Mouse (Mus musculus): ENCODE data around the gene Atoh8.

The Atoh8 gene

GRCm38 (mm10) chr6:72190577-72190976 lies 44.8 kb downstream of the Atoh8 start:
- no peak for DNase-seq (ENCODE audit: low spot score)

GRCm38 (mm10) chr6:72190120-72190519 lies 45.3 kb downstream of the Atoh8 start:
- DNase-seq (ENCODE audit: low spot score) = no peak

GRCm38 (mm10) chr6:72189061-72189863 lies 46.1 kb downstream of the Atoh8 start:
- peak; percentile 46 for DNase-seq (ENCODE audit: low spot score)

GRCm38 (mm10) chr6:72186809-72187208 lies 48.6 kb downstream of the Atoh8 start:
- DNase-seq (ENCODE audit: low spot score) = no peak

GRCm38 (mm10) chr6:72185893-72186490 lies 49.4 kb downstream of the Atoh8 start:
- peak; percentile 76 for DNase-seq (ENCODE audit: low spot score)

- no peak for DNase-seq (ENCODE audit: low spot score)
Observed at GRCm38 (mm10) chr6:72184576-72184975, 50.8 kb downstream of the Atoh8 start.

- DNase-seq (ENCODE audit: low spot score) = no peak
Observed at GRCm38 (mm10) chr6:72179562-72180502, 55.5 kb downstream of the Atoh8 start.

GRCm38 (mm10) chr6:72179006-72179405 lies 56.4 kb downstream of the Atoh8 start:
- DNase-seq (ENCODE audit: low spot score) = no peak

GRCm38 (mm10) chr6:72177417-72177816 lies 58.0 kb downstream of the Atoh8 start:
- no peak for DNase-seq (ENCODE audit: low spot score)

GRCm38 (mm10) chr6:72176004-72176403 lies 59.4 kb downstream of the Atoh8 start:
- no peak for DNase-seq (ENCODE audit: low spot score)

GRCm38 (mm10) chr6:72175419-72175818 lies 60.0 kb downstream of the Atoh8 start:
- DNase-seq (ENCODE audit: low spot score) = no peak

- no peak for DNase-seq (ENCODE audit: low spot score)
Observed at GRCm38 (mm10) chr6:72173350-72173749, 62.0 kb downstream of the Atoh8 start.

GRCm38 (mm10) chr6:72171391-72171790 lies 64.0 kb downstream of the Atoh8 start:
- no peak for DNase-seq (ENCODE audit: low spot score)

GRCm38 (mm10) chr6:72165907-72166306 lies 69.5 kb downstream of the Atoh8 start:
- DNase-seq (ENCODE audit: low spot score) = no peak

GRCm38 (mm10) chr6:72164321-72165275 lies 70.8 kb downstream of the Atoh8 start:
- peak; percentile 84 for DNase-seq (ENCODE audit: low spot score)

GRCm38 (mm10) chr6:72162155-72162890 lies 73.1 kb downstream of the Atoh8 start:
- DNase-seq (ENCODE audit: low spot score) = no peak

- no peak for DNase-seq (ENCODE audit: low spot score)
Observed at GRCm38 (mm10) chr6:72161751-72162150, 73.6 kb downstream of the Atoh8 start.

GRCm38 (mm10) chr6:72160991-72161390 lies 74.4 kb downstream of the Atoh8 start:
- no peak for DNase-seq (ENCODE audit: low spot score)

GRCm38 (mm10) chr6:72159861-72160395 lies 75.4 kb downstream of the Atoh8 start:
- DNase-seq (ENCODE audit: low spot score) = no peak

Measured in ovary, postnatal 36 days (tissue).